Mouse (Mus musculus): ENCODE measurements around the gene Srp9.

- no peak for TF ChIP-seq POLR2A (IDR thresholded peaks at IDR 0.05; ENCODE audit: low read depth, low read length)
- no peak for TF ChIP-seq CTCF (IDR thresholded peaks at IDR 0.05; ENCODE audit: extremely low read depth, insufficient read depth, insufficient read length, insufficient replicate concordance)
These were observed 12.2 kb upstream of the Srp9 start for GRCm38 (mm10) chr1:182112385-182112784.

All from spleen, adult 2 months (tissue).